Mouse (Mus musculus): ENCODE results near the gene Camk2d. TPM values are rescaled to one million over a fixed set of nuclear protein-coding genes. Genes with fewer than 3 reads are reported as not detected.

The Camk2d gene
- total RNA-seq, 2 experiments from 2014 or later: 37.0 to 37.2 TPM

- DNase-seq (ENCODE audit: extremely low spot score in 1 of 2, low spot score in 1 of 2): no peak
These were observed 199.8 kb downstream of the Camk2d start for GRCm38 (mm10) chr3:126795904-126796303.

GRCm38 (mm10) chr3:126797025-126797424 is 200.9 kb downstream of the Camk2d start:
- DNase-seq (ENCODE audit: extremely low spot score in 1 of 2, low spot score in 1 of 2): no peak

GRCm38 (mm10) chr3:126797810-126798209 is 201.7 kb downstream of the Camk2d start:
- no peak for DNase-seq (ENCODE audit: extremely low spot score in 1 of 2, low spot score in 1 of 2)

- DNase-seq (ENCODE audit: extremely low spot score in 1 of 2, low spot score in 1 of 2): no peak
These were observed 206.9 kb downstream of the Camk2d start for GRCm38 (mm10) chr3:126802988-126803387.

GRCm38 (mm10) chr3:126804968-126805367 is 208.9 kb downstream of the Camk2d start:
- no peak for DNase-seq (ENCODE audit: extremely low spot score in 1 of 2, low spot score in 1 of 2)

- DNase-seq (ENCODE audit: extremely low spot score in 1 of 2, low spot score in 1 of 2): no peak
These were observed 210.0 kb downstream of the Camk2d start for GRCm38 (mm10) chr3:126806145-126806544.

- no peak for DNase-seq (ENCODE audit: extremely low spot score in 1 of 2, low spot score in 1 of 2)
These were observed 213.8 kb downstream of the Camk2d start for GRCm38 (mm10) chr3:126809915-126810314.

- DNase-seq (ENCODE audit: extremely low spot score in 1 of 2, low spot score in 1 of 2): no peak
These were observed 214.4 kb downstream of the Camk2d start for GRCm38 (mm10) chr3:126810372-126811090.

- no peak for DNase-seq (ENCODE audit: extremely low spot score in 1 of 2, low spot score in 1 of 2)
These were observed 215.5 kb downstream of the Camk2d start for GRCm38 (mm10) chr3:126811646-126812045.

- DNase-seq (ENCODE audit: extremely low spot score in 1 of 2, low spot score in 1 of 2): no peak
These were observed 226.3 kb downstream of the Camk2d start for GRCm38 (mm10) chr3:126822374-126822773.

- DNase-seq (ENCODE audit: extremely low spot score in 1 of 2, low spot score in 1 of 2): no peak
These were observed 228.8 kb downstream of the Camk2d start for GRCm38 (mm10) chr3:126824930-126825329.

- no peak for DNase-seq (ENCODE audit: extremely low spot score in 1 of 2, low spot score in 1 of 2)
These were observed 230.1 kb downstream of the Camk2d start for GRCm38 (mm10) chr3:126826172-126826571.

- DNase-seq (ENCODE audit: extremely low spot score in 1 of 2, low spot score in 1 of 2): no peak
These were observed 231.8 kb downstream of the Camk2d start for GRCm38 (mm10) chr3:126827900-126828299.

- no peak for DNase-seq (ENCODE audit: extremely low spot score in 1 of 2, low spot score in 1 of 2)
These were observed 233.7 kb downstream of the Camk2d start for GRCm38 (mm10) chr3:126829817-126830216.

- no peak for DNase-seq (ENCODE audit: extremely low spot score in 1 of 2, low spot score in 1 of 2)
These were observed 235.5 kb downstream of the Camk2d start for GRCm38 (mm10) chr3:126831418-126832138.

GRCm38 (mm10) chr3:126834641-126835167 is 238.6 kb downstream of the Camk2d start:
- DNase-seq (ENCODE audit: extremely low spot score in 1 of 2, low spot score in 1 of 2): no peak

GRCm38 (mm10) chr3:126842780-126843179 is 246.7 kb downstream of the Camk2d start:
- DNase-seq (ENCODE audit: extremely low spot score in 1 of 2, low spot score in 1 of 2): no peak

- no peak for DNase-seq (ENCODE audit: extremely low spot score in 1 of 2, low spot score in 1 of 2)
These were observed 248.7 kb downstream of the Camk2d start for GRCm38 (mm10) chr3:126844809-126845208.

GRCm38 (mm10) chr3:126848081-126848480 is 252.0 kb downstream of the Camk2d start:
- no peak for DNase-seq (ENCODE audit: extremely low spot score in 1 of 2, low spot score in 1 of 2)

- no peak for DNase-seq (ENCODE audit: extremely low spot score in 1 of 2, low spot score in 1 of 2)
These were observed 264.3 kb downstream of the Camk2d start for GRCm38 (mm10) chr3:126860442-126860841.

- DNase-seq (ENCODE audit: extremely low spot score in 1 of 2, low spot score in 1 of 2): no peak
These were observed 273.5 kb downstream of the Camk2d start for GRCm38 (mm10) chr3:126869561-126869960.

- no peak for DNase-seq (ENCODE audit: extremely low spot score in 1 of 2, low spot score in 1 of 2)
These were observed 274.6 kb downstream of the Camk2d start for GRCm38 (mm10) chr3:126870688-126871087.
